Mouse (Mus musculus): ENCODE data around the gene Hbb-y.

DNA sequence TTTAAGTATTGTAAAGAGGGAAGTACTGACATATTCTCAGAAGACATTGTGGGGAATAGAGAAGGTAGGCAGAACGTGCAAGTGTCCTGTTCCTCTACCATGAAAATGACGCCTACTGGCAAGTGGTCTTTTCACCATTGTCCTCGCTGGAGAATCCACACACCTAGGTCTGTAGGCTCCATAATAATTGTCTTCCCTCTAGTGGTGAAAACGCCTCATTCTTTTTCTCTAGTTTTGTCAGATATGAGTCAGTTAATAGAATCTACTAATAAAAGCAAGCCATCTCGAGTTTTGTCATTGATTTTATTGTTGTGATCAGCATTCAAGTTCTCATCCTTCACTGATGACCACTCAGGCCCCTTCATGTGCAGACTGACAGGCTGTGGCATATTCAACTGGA, 21.4 kb upstream of the Hbb-y start:
- TF ChIP-seq POLR2A (IDR thresholded peaks at IDR 0.05; ENCODE audit: control insufficient read depth in 1 of 2, insufficient read depth in 1 of 2, low read depth in 1 of 2, low read length in 2 of 2, poor library complexity in 1 of 2), result no peak
- TF ChIP-seq EP300 (IDR thresholded peaks at IDR 0.05; ENCODE audit: low read depth in 1 of 2, low read length in 2 of 2), result no peak
- peak in 2 of 3 experiments; percentile 9 to 30; a peak in 3 of 6 replicates for TF ChIP-seq CTCF (IDR thresholded peaks at IDR 0.05 in 2 of 3, conservative IDR thresholded peaks at IDR 0.05 in 1 of 3; ENCODE audit: control insufficient read depth in 1 of 3, insufficient read depth in 1 of 3, low read depth in 2 of 3, low read length in 3 of 3, poor library complexity in 1 of 3, severe bottlenecking in 1 of 3)
- no peak for TF ChIP-seq HCFC1 (IDR thresholded peaks at IDR 0.05; ENCODE audit: low read depth, low read length)
- no peak for TF ChIP-seq MEF2A (IDR thresholded peaks at IDR 0.05; ENCODE audit: extremely low read depth, insufficient replicate concordance, low read depth, low read length, poor library complexity, severe bottlenecking)
- TF ChIP-seq MAX (IDR thresholded peaks at IDR 0.05; ENCODE audit: low read length), result no peak
- no peak for TF ChIP-seq RCOR1 (IDR thresholded peaks at IDR 0.05; ENCODE audit: low read depth, low read length)

Measured in MEL (cell line).